Mouse (Mus musculus) liver, embryonic 16.5 days (tissue): ENCODE measurements at regions not wholly inside any gene's neighbourhood (a gene's known extent, or its start where the extent isn't known, plus 50 kb on each side); places are given as distances from the start of the nearest gene placed in this dataset.
"Not testable (repeated sequence)": the region's sequence is repeated elsewhere in the genome, so short reads cannot be mapped to it uniquely, and the experiment has no call there.

Experiments
- ATAC-seq: fragments of 200-750 bp; cut with Nextera tagmentation; 2 replicates; pipeline ENCODE4 v1.8.0; 2017; ENCODE audit warnings: low read depth, mild to moderate bottlenecking, moderate number of reproducible peaks, moderate library complexity
- H3K27ac ChIP-seq: fragments of 300-500 bp; sonication (generic); 2 replicates; pipeline ENCODE4 v1.5.1; 2014; ENCODE audit warnings: mild to moderate bottlenecking, low read length
- H3K27me3 ChIP-seq: fragments of 300-500 bp; sonication (generic); 2 replicates; pipeline ENCODE4 v1.6.1; 2014; ENCODE audit warnings: low read depth, low read length, mixed read lengths; ENCODE audit not compliant: control insufficient read depth, insufficient read depth
- H3K36me3 ChIP-seq: fragments of 300-500 bp; sonication (generic); 2 replicates; pipeline ENCODE4 v1.6.1; 2014; ENCODE audit warnings: mild to moderate bottlenecking; ENCODE audit not compliant: control insufficient read depth, insufficient read depth
- H3K4me1 ChIP-seq: fragments of 300-500 bp; sonication (generic); 2 replicates; pipeline ENCODE4 v1.6.1; 2014; ENCODE audit warnings: low read depth, low read length, mixed read lengths; ENCODE audit not compliant: control insufficient read depth
- H3K4me2 ChIP-seq: fragments of 300-500 bp; sonication (generic); 2 replicates; pipeline ENCODE4 v1.6.1; 2014; ENCODE audit warnings: low read depth, low read length, mixed read lengths
- H3K4me3 ChIP-seq: fragments of 300-500 bp; sonication (generic); 2 replicates; pipeline ENCODE4 v1.5.1; 2014; ENCODE audit warnings: low read depth, mild to moderate bottlenecking, low read length
- H3K9ac ChIP-seq: fragments of 300-500 bp; sonication (generic); 2 replicates; pipeline ENCODE4 v1.6.1; 2014; ENCODE audit warnings: low read depth, low read length
- H3K9me3 ChIP-seq: fragments of 300-500 bp; sonication (generic); replicated peaks from 2 replicates; pipeline ENCODE4 v1.6.1; 2016; ENCODE audit warnings: low read length; ENCODE audit not compliant: control insufficient read depth
- WGBS: fragments of 180-500 bp; shearing (Covaris S2); extraction: QIAGEN DNeasy Blood & Tissue Kit; methylation state at CpG from one replicate; pipeline ENCODE4 v1.1.7; 2014; ENCODE audit not compliant: insufficient replicate concordance; 5-methylcytosine and 5-hydroxymethylcytosine counted together

DNA sequence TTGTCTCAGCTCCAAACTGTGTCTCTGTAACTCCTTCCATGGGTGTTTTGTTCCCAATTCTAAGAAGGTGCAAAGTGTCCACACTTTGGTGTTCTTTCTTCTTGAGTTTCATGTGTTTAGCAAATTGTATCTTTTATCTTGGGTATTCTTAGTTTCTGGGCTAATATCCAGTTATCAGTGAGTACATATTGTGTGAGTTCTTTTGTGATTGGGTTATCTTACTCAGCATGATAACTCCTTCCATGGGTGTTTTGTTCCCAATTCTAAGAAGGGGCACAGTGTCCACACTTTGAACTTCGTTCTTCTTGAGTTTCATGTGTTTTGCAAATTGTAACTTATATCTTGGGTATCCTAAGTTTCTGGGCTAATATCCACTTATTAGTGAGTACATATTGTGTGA is 635.6 kb upstream of the Amot start:
- not testable (repeated sequence) for H3K4me3 ChIP-seq, H3K27ac ChIP-seq, H3K4me1 ChIP-seq, H3K4me2 ChIP-seq, H3K36me3 ChIP-seq, H3K9ac ChIP-seq, H3K9me3 ChIP-seq, H3K27me3 ChIP-seq, ATAC-seq
- WGBS: 34% methylated on average over 1 of the region's 1 CpGs

DNA sequence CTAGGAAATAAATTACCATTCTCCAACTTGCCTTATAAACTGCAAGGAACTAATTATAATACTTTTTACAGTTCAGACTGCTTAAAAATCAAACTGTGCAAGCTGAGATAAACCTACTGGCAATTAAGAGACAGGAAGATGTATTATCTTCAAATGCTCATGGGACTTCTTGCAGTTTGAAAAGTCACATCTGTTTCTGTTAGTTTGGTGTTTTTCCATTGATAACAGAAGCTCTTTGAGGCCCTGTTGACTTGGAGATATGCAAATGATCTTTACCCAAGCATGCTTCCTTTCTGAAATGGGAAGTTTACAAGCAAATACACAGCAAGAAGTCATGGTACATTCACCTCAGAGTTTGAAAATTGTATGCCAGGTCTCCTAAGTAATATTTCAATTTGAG is 605.7 kb upstream of the Amot start:
- no peaks in the 10 kb centered on the region for H3K4me1 ChIP-seq
- no peak overlapping the region for H3K27ac ChIP-seq
- no peaks in the 10 kb centered on the region for H3K27me3 ChIP-seq
- no peaks in the 10 kb centered on the region for H3K9me3 ChIP-seq
- H3K4me2 ChIP-seq: no peak overlapping the region
- H3K9ac ChIP-seq: no peak overlapping the region
- peak; percentile 21; the same call in 1 of the 2 replicates for ATAC-seq
- H3K4me3 ChIP-seq: no peak overlapping the region
- H3K36me3 ChIP-seq: no peaks in the 10 kb centered on the region

DNA sequence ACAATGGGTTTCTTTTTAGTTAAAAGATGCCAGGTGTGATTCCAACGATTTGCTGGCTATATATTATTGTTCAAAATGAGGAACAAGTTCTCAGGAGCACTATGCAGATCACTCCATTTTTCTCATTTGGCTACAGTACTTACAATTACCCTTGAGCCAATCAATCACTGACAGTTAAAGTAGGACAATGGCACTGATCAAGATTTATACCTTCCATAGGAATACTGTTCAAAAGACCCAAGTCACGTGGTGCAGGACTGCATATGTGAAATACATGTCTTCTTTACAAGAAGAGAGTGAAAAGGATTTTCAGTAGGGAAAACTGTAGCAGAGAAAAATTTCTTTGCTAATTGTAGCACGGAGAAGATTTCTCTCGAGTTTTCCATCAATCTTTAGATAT is 604.9 kb upstream of the Amot start:
- Histone ChIP-seq H3K36me3 (no peaks in the 10 kb centered on the region), H3K27ac (no peak overlapping the region), H3K4me3 (no peak overlapping the region), H3K9ac (no peak overlapping the region), H3K9me3 (no peaks in the 10 kb centered on the region), H3K4me2 (no peak overlapping the region), H3K27me3 (no peaks in the 10 kb centered on the region), H3K4me1 (no peaks in the 10 kb centered on the region)
- 53% methylated on average over 4 of the region's 4 CpGs for WGBS
- ATAC-seq: no peak
